ENCODE assay signal across 24 mouse cellular contexts in genomic region chr19:7498816-7499215, GRCm38 (mm10). TPM values are rescaled to one million over a fixed set of nuclear protein-coding genes. Genes with fewer than 3 reads are reported as not detected.
DNase-seq lines count a peak whose midpoint lies in the region; ATAC-seq and TF ChIP-seq lines count a peak whose summit lies in the region.
"Had no signal": no experiment of that assay in that cellular context is flagged by ENCODE, and none has a peak within 500 bp of the region (broad histone marks: within the 10 kb centered on the region; RNA-seq: fewer than 3 reads in every experiment).

No protein-coding gene starts in this region.

- H3K27me3 ChIP-seq in embryonic facial prominence, embryonic 14.5 days (replicated peaks; ENCODE audit: control insufficient read depth, insufficient read depth, low read length): no peaks in the 10 kb centered on the region
- no peaks in the 10 kb centered on the region for H3K27me3 ChIP-seq in embryonic facial prominence, embryonic 10.5 days (replicated peaks; ENCODE audit: low read depth, poor library complexity, severe bottlenecking)
- H3K27me3 ChIP-seq: forebrain, embryonic 13.5 days; hindbrain, embryonic 15.5 days; intestine, embryonic 15.5 days; limb, embryonic 15.5 days; lung, embryonic 15.5 days; neural tube, embryonic 13.5 days had no signal

- no peak for TF ChIP-seq POLR2A in lung, adult 2 months (IDR thresholded peaks at IDR 0.05; ENCODE audit: borderline replicate concordance, extremely low read depth, low read depth, low read length)

- H3K9me3 ChIP-seq in embryonic facial prominence, embryonic 14.5 days (ENCODE audit: control insufficient read depth, low read length): no peaks in the 10 kb centered on the region
- no peaks in the 10 kb centered on the region for H3K9me3 ChIP-seq in embryonic facial prominence, embryonic 10.5 days
- H3K9me3 ChIP-seq: forebrain, embryonic 13.5 days; G1E; hindbrain, embryonic 15.5 days; intestine, embryonic 15.5 days; limb, embryonic 15.5 days; lung, embryonic 15.5 days; neural tube, embryonic 13.5 days had no signal

- peaks cover 5% of the 10 kb centered on the region; the same call in 1 of the 2 replicates for H3K4me1 ChIP-seq in embryonic facial prominence, embryonic 14.5 days (ENCODE audit: control insufficient read depth, insufficient read depth, low read length)
- H3K4me1 ChIP-seq in embryonic facial prominence, embryonic 10.5 days: peaks cover 12% of the 10 kb centered on the region
- peaks cover 6% of the 10 kb centered on the region for H3K4me1 ChIP-seq in lung, adult 2 months (ENCODE audit: control insufficient read depth, insufficient read depth, low read length)
- H3K4me1 ChIP-seq: intestine, embryonic 15.5 days had no signal

- no peak overlapping the region for H3K9ac ChIP-seq in embryonic facial prominence, embryonic 14.5 days (ENCODE audit: low read depth, low read length)
- H3K9ac ChIP-seq: forebrain, embryonic 13.5 days; hindbrain, embryonic 15.5 days; intestine, embryonic 15.5 days; limb, embryonic 15.5 days; liver, embryonic 14.5 days; lung, embryonic 15.5 days; neural tube, embryonic 13.5 days had no signal

- WGBS in embryonic facial prominence, embryonic 14.5 days: 88% methylated on average over 2 of the region's 2 CpGs
- 93% methylated on average over 2 of the region's 2 CpGs for WGBS in embryonic facial prominence, embryonic 10.5 days
- 53% methylated on average over 2 of the region's 2 CpGs for WGBS in lung, adult 2 months

- DNase-seq in embryonic facial prominence, embryonic 14.5 days (ENCODE audit: low spot score): peak; percentile 9
- no peak for DNase-seq in embryonic facial prominence, embryonic 10.5 days (ENCODE audit: low spot score)
- peak; percentile 36 for DNase-seq in lung, postnatal 25 days (ENCODE audit: low spot score)
- no peak for DNase-seq in lung, adult 2 months
- peak; percentile 77 for DNase-seq in NIH3T3 (ENCODE audit: low read depth)
- DNase-seq in B cell, adult 2 months: no peak
- no peak for DNase-seq in cerebellum, adult 11-12 months
- DNase-seq: adrenal gland, postnatal 10 days; cerebellum, adult 9-11 months; layer of hippocampus, adult 9-11 months; left cerebral cortex, postnatal 4 days; midbrain, embryonic 14.5 days; retina, postnatal 1 day had no signal

- H3K27ac ChIP-seq in embryonic facial prominence, embryonic 14.5 days (replicated peaks; ENCODE audit: low read depth, low read length): no peak overlapping the region
- no peak overlapping the region for H3K27ac ChIP-seq in embryonic facial prominence, embryonic 10.5 days (replicated peaks)
- H3K27ac ChIP-seq: forebrain, embryonic 13.5 days; hindbrain, embryonic 15.5 days; intestine, embryonic 15.5 days; left cerebral cortex, adult 2 months; limb, embryonic 15.5 days; liver, embryonic 14.5 days; lung, embryonic 15.5 days; neural tube, embryonic 13.5 days had no signal

- H3K4me2 ChIP-seq in embryonic facial prominence, embryonic 14.5 days (ENCODE audit: low read depth, low read length): no peak overlapping the region
- H3K4me2 ChIP-seq: forebrain, embryonic 13.5 days; heart, embryonic 11.5 days; hindbrain, embryonic 15.5 days; intestine, embryonic 15.5 days; limb, embryonic 15.5 days; lung, embryonic 15.5 days; neural tube, embryonic 13.5 days had no signal

- TF ChIP-seq CTCF in lung, adult 2 months (IDR thresholded peaks at IDR 0.05; ENCODE audit: insufficient read depth, low read length): no peak

- ATAC-seq in embryonic facial prominence, embryonic 14.5 days (ENCODE audit: low read depth): no peak
- ATAC-seq: forebrain, embryonic 13.5 days; intestine, embryonic 15.5 days had no signal

- H3K36me3 ChIP-seq in embryonic facial prominence, embryonic 14.5 days (ENCODE audit: control insufficient read depth, insufficient read depth, low read length): no peaks in the 10 kb centered on the region
- no peaks in the 10 kb centered on the region for H3K36me3 ChIP-seq in embryonic facial prominence, embryonic 10.5 days (replicated peaks)
- H3K36me3 ChIP-seq: hindbrain, embryonic 15.5 days; intestine, embryonic 15.5 days; limb, embryonic 15.5 days; lung, embryonic 15.5 days; neural tube, embryonic 13.5 days had no signal

- no peak overlapping the region for H3K4me3 ChIP-seq in embryonic facial prominence, embryonic 14.5 days (ENCODE audit: low read depth, low read length)
- no peak overlapping the region for H3K4me3 ChIP-seq in embryonic facial prominence, embryonic 10.5 days
- H3K4me3 ChIP-seq in lung, adult 2 months (replicated peaks; ENCODE audit: extremely low read depth, low read depth, low read length): no peak overlapping the region
- H3K4me3 ChIP-seq: erythroblast, embryonic 14.5 days; forebrain, embryonic 13.5 days; hindbrain, embryonic 15.5 days; intestine, embryonic 15.5 days; left cerebral cortex, adult 2 months; limb, embryonic 15.5 days; lung, embryonic 15.5 days; neural tube, embryonic 13.5 days had no signal

RNA-seq across cellular contexts. Expression of gene Atl3, which starts 5.0 kb away (rescaled TPM):
- 19.3 and 19.4 TPM in 2 replicates for polyA plus RNA-seq in embryonic facial prominence, embryonic 14.5 days (2014; fragmentation: Nextera tagmentation; extraction: Ambion mirVana)
- 6.4 and 8.5 TPM in 2 replicates for polyA plus RNA-seq in embryonic facial prominence, embryonic 10.5 days (2016; fragmentation: Nextera tagmentation; extraction: Ambion mirVana)
- 15.4 and 24.5 TPM in 2 replicates for polyA plus RNA-seq in lung, adult 2 months (2012; rRNA removed)

RNA-seq across cellular contexts. Expression of gene Rtn3, which starts 15.7 kb away (rescaled TPM):
- 132 and 136 TPM in 2 replicates for polyA plus RNA-seq in embryonic facial prominence, embryonic 14.5 days (2014; fragmentation: Nextera tagmentation; extraction: Ambion mirVana)
- 145 and 153 TPM in 2 replicates for polyA plus RNA-seq in embryonic facial prominence, embryonic 10.5 days (2016; fragmentation: Nextera tagmentation; extraction: Ambion mirVana)
- polyA plus RNA-seq in lung, adult 2 months (2012; rRNA removed): 106 and 107 TPM in 2 replicates

RNA-seq across cellular contexts. Expression of gene Pla2g16, which starts 58.4 kb away (rescaled TPM):
- 15.9 and 18.1 TPM in 2 replicates for polyA plus RNA-seq in embryonic facial prominence, embryonic 14.5 days (2014; fragmentation: Nextera tagmentation; extraction: Ambion mirVana)
- 6.5 and 7.3 TPM in 2 replicates for polyA plus RNA-seq in embryonic facial prominence, embryonic 10.5 days (2016; fragmentation: Nextera tagmentation; extraction: Ambion mirVana)
- polyA plus RNA-seq in lung, adult 2 months (2012; rRNA removed): 15.1 and 19.0 TPM in 2 replicates
- polyA plus RNA-seq: G1E had no signal

Comparison
In these comparisons a context has a peak if more than half of its experiments do, and no peak if none do; other contexts are left out.
1. DNase-seq: peak in embryonic facial prominence, embryonic 14.5 days (single experiment), lung, postnatal 25 days (single experiment) and NIH3T3 (single experiment); none in embryonic facial prominence, embryonic 10.5 days (single experiment), lung, adult 2 months (single experiment), B cell, adult 2 months (0 of 2) and cerebellum, adult 11-12 months (single experiment).